Mouse (Mus musculus) small intestine, adult 2 months (tissue): ENCODE measurements around the gene Zmiz2.
A peak's percentile ranks its signal among the peaks of the same experiment; 100 is the strongest.

Experiments
- CTCF ChIP-seq: fragments of 200-500 bp; IDR thresholded peaks from 2 replicates; pipeline ENCODE4 v1.5.1; 2012; ENCODE audit warnings: low read depth, mild to moderate bottlenecking, control low read depth, inconsistent platforms, low read length, moderate library complexity, mixed read lengths; ENCODE audit not compliant: insufficient replicate concordance, insufficient read length; ENCODE audit errors: extremely low read depth
- POLR2A ChIP-seq: fragments of 200-500 bp; IDR thresholded peaks from 2 replicates; pipeline ENCODE4 v1.6.1; 2012; ENCODE audit warnings: low read depth, mild to moderate bottlenecking, control low read depth, inconsistent platforms, low read length, moderate library complexity

GRCm38 (mm10) chr11:6436442-6436841 is 47.6 kb downstream of the Zmiz2 start:
- TF ChIP-seq POLR2A (no peak), CTCF (peak; percentile 76; the same call in 1 of the 2 replicates)
